Mouse (Mus musculus): ENCODE results near the gene 1700020A23Rik. TPM values are rescaled to one million over a fixed set of nuclear protein-coding genes. Genes with fewer than 3 reads are reported as not detected.

1700020A23Rik gene
- polyA plus RNA-seq, 1 experiment from 2014 or later, result not detected

Other genes with a start within 250 kb of the 1700020A23Rik start
- 577 and 590 TPM in 2 replicates for gene Snrpb, start 225.9 kb upstream of the 1700020A23Rik start, polyA plus RNA-seq (2016; fragmentation: Nextera tagmentation; extraction: Ambion mirVana)
- gene Tmc2, start 210.1 kb upstream of the 1700020A23Rik start, polyA plus RNA-seq (2016; fragmentation: Nextera tagmentation; extraction: Ambion mirVana), result not detected in 2 replicates
- 366 and 374 TPM in 2 replicates for gene Nop56, start 130.8 kb upstream of the 1700020A23Rik start, polyA plus RNA-seq (2016; fragmentation: Nextera tagmentation; extraction: Ambion mirVana)
- gene Idh3b, start 120.7 kb upstream of the 1700020A23Rik start, polyA plus RNA-seq (2016; fragmentation: Nextera tagmentation; extraction: Ambion mirVana), result 130 TPM in 2 replicates
- 2.7 and 2.9 TPM in 2 replicates for gene Ebf4, start 110.1 kb upstream of the 1700020A23Rik start, polyA plus RNA-seq (2016; fragmentation: Nextera tagmentation; extraction: Ambion mirVana)
- gene Cpxm1, start 7.7 kb upstream of the 1700020A23Rik start, polyA plus RNA-seq (2016; fragmentation: Nextera tagmentation; extraction: Ambion mirVana), result 26.2 and 28.4 TPM in 2 replicates
- gene Gm28372, start within 50 bp of the 1700020A23Rik start, polyA plus RNA-seq (2016; fragmentation: Nextera tagmentation; extraction: Ambion mirVana), result not detected in 2 replicates
- 0.15 TPM in 1 of 2 replicates, not detected in the other for gene Tmem239, start 1.2 kb downstream of the 1700020A23Rik start, polyA plus RNA-seq (2016; fragmentation: Nextera tagmentation; extraction: Ambion mirVana)
- 133 and 137 TPM in 2 replicates for gene Vps16, start 19.1 kb downstream of the 1700020A23Rik start, polyA plus RNA-seq (2016; fragmentation: Nextera tagmentation; extraction: Ambion mirVana)
- gene Pced1a, start 19.4 kb downstream of the 1700020A23Rik start, polyA plus RNA-seq (2016; fragmentation: Nextera tagmentation; extraction: Ambion mirVana), result 10.9 TPM in 2 replicates
- gene Ptpra, start 45.0 kb downstream of the 1700020A23Rik start, polyA plus RNA-seq (2016; fragmentation: Nextera tagmentation; extraction: Ambion mirVana), result 130 and 138 TPM in 2 replicates
- gene Mrps26, start 158.5 kb downstream of the 1700020A23Rik start, polyA plus RNA-seq (2016; fragmentation: Nextera tagmentation; extraction: Ambion mirVana), result 67.0 and 70.9 TPM in 2 replicates
- gene Oxt, start 170.9 kb downstream of the 1700020A23Rik start, polyA plus RNA-seq (2016; fragmentation: Nextera tagmentation; extraction: Ambion mirVana), result not detected in 2 replicates
- gene Avp, start 177.3 kb downstream of the 1700020A23Rik start, polyA plus RNA-seq (2016; fragmentation: Nextera tagmentation; extraction: Ambion mirVana), result not detected in 2 replicates
- gene Fastkd5, start 224.8 kb downstream of the 1700020A23Rik start, polyA plus RNA-seq (2016; fragmentation: Nextera tagmentation; extraction: Ambion mirVana), result 16.8 and 19.3 TPM in 2 replicates
- gene Ubox5, start 224.8 kb downstream of the 1700020A23Rik start, polyA plus RNA-seq (2016; fragmentation: Nextera tagmentation; extraction: Ambion mirVana), result 13.1 and 16.9 TPM in 2 replicates
- 7.2 and 7.4 TPM in 2 replicates for gene Lzts3, start 237.5 kb downstream of the 1700020A23Rik start, polyA plus RNA-seq (2016; fragmentation: Nextera tagmentation; extraction: Ambion mirVana)

Data from forebrain, embryonic 12.5 days (tissue).